Mouse (Mus musculus) cerebellum, adult 11 months (tissue): ENCODE measurements around the gene Cxcl14.
A peak's percentile ranks its signal among the peaks of the same experiment; 100 is the strongest.

ENCODE experiments used
- DNase-seq: peaks from one replicate; pipeline ENCODE4 v3.0.0; 2022

The Cxcl14 gene

DNA sequence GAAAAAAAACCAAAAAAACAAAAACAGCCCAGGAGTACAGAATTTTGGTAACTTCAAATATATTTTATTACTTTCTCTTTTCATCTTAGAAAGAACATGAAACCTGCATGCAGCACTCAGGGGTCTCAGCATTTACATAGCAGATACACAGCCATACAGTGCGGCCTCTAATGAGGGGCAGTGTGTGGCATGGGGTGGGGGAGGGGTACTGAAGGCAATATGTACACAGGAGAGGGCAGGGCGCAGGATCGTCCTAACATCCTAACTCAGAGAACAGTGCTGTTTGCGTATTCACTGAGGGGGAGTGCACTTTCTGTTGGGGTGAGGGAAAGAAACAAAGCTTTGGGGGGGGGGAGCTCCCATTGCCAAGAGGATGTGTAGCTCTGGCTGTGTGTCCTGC lies 7.8 kb downstream of the Cxcl14 start:
- DNase-seq, result no peak

GRCm38 (mm10) chr13:56287091-56287490 lies 9.3 kb downstream of the Cxcl14 start:
- no peak for DNase-seq

DNA sequence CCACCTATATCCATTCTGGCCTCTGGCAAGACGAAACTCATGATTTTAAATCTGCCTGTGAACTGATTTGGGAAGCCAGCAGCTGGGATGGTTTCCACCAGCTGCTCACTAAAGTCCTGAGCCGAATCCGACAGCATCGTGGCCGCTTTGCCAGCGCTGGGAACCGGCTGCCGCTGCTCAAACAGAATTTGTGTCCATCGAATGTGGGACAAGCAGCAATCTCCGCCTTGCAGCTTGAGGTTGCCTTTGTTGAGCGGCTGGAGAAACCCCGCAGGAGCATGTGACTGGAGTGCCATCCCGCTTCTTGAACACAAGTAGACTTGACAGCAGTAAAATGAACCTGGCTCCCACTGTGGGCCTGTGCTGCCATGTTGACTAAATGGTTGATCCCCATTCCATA lies 13.0 kb downstream of the Cxcl14 start:
- DNase-seq, result no peak

DNA sequence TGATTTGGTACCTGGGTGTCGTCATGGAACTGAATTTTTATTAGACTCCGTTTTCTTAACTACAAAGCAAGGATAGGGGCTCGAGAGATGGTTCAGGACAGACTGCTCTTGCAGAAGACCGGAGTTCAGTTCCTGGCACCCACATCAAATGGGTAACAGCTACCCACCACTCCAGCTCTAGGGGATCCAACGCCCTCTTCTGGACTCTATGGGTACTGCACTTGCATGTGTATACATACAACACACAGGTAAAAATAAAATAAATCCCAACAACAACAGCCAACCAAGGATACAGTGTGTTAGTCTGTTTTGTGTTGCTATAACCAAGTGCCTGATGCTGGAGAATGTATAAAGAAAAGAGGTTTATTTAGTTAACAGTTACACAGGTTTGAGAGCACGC lies 16.0 kb downstream of the Cxcl14 start:
- DNase-seq, result no peak

DNA sequence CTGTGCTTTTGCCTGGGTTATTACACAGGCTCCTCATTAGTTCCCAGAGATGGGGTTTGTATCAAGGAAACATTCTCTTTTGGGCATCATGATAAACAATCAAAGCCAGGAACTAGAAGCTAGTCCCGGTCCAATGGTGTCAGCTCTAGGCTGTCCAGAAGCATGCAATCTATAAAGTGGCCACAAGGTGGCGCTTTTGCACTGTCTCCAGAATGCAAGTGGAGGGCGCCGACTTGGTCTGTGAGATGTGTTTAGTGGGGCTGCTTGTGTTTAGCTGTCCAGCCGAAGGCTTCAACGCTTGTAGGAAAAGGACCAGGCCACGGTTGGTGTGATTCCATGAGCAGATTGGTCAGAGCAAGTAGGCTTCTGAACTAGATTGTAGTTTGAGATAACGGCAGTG lies 16.9 kb downstream of the Cxcl14 start:
- peak; percentile 61 for DNase-seq

GRCm38 (mm10) chr13:56275171-56275570 lies 21.2 kb downstream of the Cxcl14 start:
- DNase-seq, result no peak

- no peak for DNase-seq
These were observed 26.2 kb downstream of the Cxcl14 start for GRCm38 (mm10) chr13:56270124-56270523.

DNA sequence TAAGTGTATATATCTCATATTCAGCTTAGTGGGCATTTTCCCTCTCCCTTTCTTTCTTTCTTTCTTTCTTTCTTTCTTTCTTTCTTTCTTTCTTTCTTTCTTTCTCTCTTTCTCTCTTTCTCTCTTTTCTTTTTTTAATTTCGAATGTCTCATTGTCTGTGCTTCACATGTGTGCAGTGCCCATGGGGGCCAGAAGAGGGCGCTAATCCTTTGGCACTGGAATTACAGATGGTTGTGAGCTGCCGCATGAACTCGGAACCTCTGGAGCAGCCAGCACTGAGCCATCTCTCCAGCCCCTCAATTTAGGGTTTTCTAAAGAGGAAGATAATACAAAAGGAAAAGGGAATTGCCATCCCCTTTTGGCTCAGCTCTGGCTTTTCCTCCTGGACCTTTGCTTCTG lies 29.0 kb downstream of the Cxcl14 start:
- DNase-seq, result no peak

DNA sequence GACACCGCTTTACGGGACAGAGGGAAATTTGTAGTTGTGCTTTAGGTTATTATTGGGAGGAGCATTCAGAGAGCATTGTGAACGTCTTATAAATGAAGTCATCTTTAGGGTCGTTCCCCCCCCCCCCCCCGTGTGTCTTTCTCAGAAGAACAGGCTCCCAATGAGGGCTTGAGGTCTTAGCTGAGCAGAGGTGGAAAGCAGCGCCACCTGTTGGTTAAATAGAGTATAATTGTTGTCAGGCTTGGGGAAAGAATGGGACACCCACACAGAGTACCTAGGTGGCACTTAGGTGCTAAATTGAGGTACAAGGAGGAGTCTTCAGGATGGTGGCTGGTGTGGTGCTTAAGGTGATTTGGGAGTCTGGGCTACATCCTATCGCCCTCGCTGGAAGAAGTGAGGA lies 29.9 kb downstream of the Cxcl14 start:
- no peak for DNase-seq

- no peak for DNase-seq
These were observed 30.7 kb downstream of the Cxcl14 start for GRCm38 (mm10) chr13:56265661-56266060.

- DNase-seq, result no peak
These were observed 34.1 kb downstream of the Cxcl14 start for GRCm38 (mm10) chr13:56262269-56262668.

GRCm38 (mm10) chr13:56260344-56260780 lies 36.0 kb downstream of the Cxcl14 start:
- no peak for DNase-seq

DNA sequence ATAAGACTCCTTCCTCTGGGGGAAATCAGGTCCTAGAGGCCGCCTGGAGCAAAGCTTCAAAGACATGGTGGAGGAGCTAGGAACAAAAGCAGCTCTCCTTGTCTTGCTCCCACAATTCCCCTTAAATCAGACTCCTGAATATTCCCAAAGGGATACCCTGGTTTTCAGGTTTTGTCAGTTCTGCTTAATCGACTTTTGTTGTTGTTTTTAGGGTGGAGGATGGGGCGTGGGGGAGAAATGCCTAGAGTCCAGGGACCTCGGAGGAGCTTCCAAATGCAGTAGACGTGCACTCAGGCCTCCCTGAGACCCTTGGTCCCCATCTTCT lies 36.5 kb downstream of the Cxcl14 start:
- DNase-seq, result no peak

DNA sequence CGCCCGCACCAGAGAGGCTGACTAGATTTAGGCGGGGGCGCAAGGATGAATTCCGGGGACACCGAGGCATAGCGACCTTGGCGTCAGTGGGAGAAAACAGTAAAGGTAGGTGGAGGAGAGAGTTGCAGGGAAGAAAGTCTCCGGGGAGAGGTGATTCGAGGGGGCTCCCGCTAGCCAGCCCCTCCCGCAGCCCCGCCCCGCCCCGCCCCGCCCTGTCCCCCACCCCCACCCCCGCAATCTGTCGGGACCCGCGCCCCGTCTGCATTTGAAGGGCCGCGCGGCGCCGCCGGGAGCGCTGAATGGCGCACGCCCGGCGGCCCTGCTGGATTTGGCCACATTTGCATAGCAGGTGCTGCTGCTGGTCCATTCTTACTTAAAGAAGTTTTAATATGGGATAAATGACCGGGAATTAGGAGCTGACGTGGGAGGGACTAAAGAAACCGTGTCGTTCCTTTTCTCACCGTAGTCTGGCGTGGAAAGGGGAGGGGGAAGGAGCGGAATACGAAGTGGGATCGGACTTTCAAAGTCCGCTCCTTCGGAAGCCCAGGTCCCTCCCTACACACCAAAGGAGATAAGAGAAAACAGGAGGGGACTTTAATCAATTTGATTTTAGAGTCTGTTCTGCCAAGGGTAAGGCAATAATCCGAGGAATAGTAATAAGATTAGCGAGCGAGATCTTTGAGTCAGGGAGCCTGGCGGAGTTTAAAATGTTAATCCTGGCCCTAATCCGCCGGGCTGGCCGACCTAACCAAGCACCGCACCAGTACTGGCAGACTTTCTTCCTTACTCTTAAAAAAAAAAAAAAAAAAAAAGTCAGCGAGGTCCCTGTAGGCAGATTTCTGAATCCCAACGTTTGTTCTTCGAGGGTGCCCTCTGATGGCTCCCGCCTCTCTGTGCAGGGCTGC lies 37.1 kb downstream of the Cxcl14 start:
- DNase-seq, result no peak

- no peak for DNase-seq
These were observed 37.9 kb downstream of the Cxcl14 start for GRCm38 (mm10) chr13:56258196-56259020.

- DNase-seq, result no peak
These were observed 38.7 kb downstream of the Cxcl14 start for GRCm38 (mm10) chr13:56257469-56258153.

GRCm38 (mm10) chr13:56256716-56257299 lies 39.5 kb downstream of the Cxcl14 start:
- no peak for DNase-seq

- DNase-seq, result no peak
These were observed 43.0 kb downstream of the Cxcl14 start for GRCm38 (mm10) chr13:56253379-56253778.

DNA sequence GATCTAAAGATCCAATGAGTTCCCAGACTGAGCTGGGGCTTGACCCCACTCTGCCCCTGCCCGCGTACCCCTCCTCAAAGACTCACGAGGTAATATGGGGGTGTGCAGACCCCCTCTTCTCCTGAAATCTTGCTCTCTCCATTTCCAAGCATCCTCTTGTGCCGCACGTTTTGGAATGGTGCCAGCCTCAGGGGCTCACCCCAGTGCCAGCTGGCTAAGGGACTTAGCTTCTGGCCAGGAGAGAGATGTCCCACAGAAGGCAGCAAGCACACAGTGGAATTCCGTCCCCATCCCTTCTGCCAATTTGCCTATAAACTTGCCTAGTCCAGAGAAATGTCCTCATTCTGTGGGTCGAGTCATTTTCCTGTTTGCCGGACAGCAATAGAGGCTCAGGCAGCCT lies 43.6 kb downstream of the Cxcl14 start:
- no peak for DNase-seq

DNA sequence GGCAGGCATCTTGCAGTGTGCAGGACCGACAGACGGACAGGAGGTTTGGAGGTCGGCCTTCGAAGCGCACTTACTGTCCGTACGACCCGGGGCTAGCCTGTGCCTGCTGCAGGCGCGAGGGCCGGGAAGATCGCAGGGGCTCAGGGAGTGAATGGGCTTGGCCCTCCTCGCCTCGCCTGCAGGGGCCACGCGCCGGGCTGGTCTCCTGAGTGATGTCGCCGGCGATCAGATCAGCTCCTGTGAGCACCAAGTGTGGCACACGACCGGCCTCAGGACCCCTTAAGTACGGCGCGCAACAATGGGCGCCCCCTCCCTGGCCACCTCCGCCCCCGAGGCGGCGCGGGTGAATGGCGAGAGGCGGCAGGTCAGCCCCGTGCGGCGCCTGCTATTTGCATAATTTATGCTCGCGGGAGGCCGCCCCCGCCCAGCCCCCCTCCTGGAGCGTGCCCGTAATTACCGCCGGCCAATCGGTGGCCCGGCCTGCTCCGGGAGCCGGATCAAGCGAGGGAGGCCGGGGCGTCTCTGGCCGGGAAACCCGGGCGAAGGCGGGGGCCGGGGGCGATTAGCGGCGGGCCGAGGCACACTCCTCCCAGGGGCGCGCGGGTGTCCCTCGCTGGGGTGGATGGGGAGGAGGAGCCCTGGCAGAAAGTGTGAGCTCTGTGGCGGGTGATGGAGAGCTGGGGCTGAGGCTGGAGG lies 44.3 kb downstream of the Cxcl14 start, which contains the start of gene Neurog1:
Gene Neurog1, minus strand, starts transcription at position 240 of the 696 bp plus-strand sequence.
- DNase-seq, result no peak

GRCm38 (mm10) chr13:56251176-56251923 lies 45.0 kb downstream of the Cxcl14 start:
- DNase-seq, result no peak
